ENCODE assay signal across 7 mouse cellular contexts in the genomic region with DNA sequence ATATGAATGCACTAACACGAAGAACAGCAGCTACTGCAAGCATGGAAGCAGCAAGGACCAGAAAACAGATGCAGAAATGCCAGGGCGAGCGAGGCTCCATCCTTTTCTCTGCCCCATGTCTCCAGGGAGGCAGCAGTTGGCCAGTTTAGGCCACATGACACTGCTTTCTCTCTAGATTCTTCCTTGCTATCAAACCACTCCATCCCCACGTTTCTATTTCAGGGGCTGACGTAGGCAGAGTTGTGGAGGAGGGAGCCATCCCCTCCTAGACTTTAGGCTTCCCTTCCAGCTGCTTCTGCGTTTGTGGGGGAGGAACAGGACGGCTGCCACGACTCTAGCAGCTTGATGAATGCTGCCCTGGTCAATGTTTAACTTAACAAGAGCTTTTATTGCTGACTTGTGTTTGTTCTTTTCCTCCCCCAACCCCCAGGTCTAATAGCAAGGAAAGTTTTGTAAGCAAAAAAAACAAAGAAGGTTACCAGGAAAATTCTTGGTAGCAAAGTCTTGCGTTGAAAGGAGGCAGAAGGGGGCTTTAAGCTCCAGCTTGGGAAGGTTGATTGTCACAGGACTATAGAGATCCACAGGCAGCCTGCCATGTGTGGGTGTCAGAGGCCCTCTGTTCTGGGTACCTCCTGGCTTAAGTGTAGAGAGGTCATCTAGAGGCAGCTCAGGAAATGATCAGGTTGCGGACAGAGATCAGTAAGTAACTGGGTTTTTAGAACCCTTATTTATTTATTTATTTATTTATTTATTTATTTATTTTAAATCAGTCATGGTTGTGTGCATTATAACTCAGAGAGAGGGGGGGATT.
DNase-seq lines count a peak whose midpoint lies in the region; ATAC-seq and TF ChIP-seq lines count a peak whose summit lies in the region.

No protein-coding gene starts in this region.

- no peak overlapping the region for H3K4me2 ChIP-seq in hindbrain, embryonic 14.5 days (replicated peaks)
- H3K4me2 ChIP-seq in lung, embryonic 14.5 days, result peak overlapping the region; percentile 43

- DNase-seq in embryo, embryonic 9.5 days (ENCODE audit: extremely low spot score), result peak; percentile 63
- peak; percentile 81 to 92 for DNase-seq in frontal cortex, postnatal 36 days (ENCODE audit: low spot score in 2 of 2)
- DNase-seq in hindbrain, embryonic 14.5 days (ENCODE audit: low spot score), result no peak
- peak; percentile 22 to 33 for DNase-seq in layer of hippocampus, postnatal 25 days (ENCODE audit: extremely low spot score in 1 of 2, low spot score in 1 of 2)
- peak; percentile 91 for DNase-seq in lung, embryonic 14.5 days
- peak; percentile 80 to 90 for DNase-seq in right cerebral cortex, postnatal 10 days (ENCODE audit: low spot score in 2 of 2)
- DNase-seq in cerebellum, postnatal 4 days (ENCODE audit: low spot score in 2 of 2), result no peak

- no peak overlapping the region for H3K4me3 ChIP-seq in hindbrain, embryonic 14.5 days (replicated peaks; ENCODE audit: low read length)
- H3K4me3 ChIP-seq in lung, embryonic 14.5 days (ENCODE audit: low read depth, low read length), result no peak overlapping the region

- WGBS in hindbrain, embryonic 14.5 days, result 25% methylated on average over 10 of the region's 10 CpGs
- 11% methylated on average over 10 of the region's 10 CpGs for WGBS in lung, embryonic 14.5 days

- H3K36me3 ChIP-seq in hindbrain, embryonic 14.5 days (replicated peaks; ENCODE audit: control insufficient read depth, insufficient read depth), result no peaks in the 10 kb centered on the region
- no peaks in the 10 kb centered on the region for H3K36me3 ChIP-seq in lung, embryonic 14.5 days (ENCODE audit: insufficient read depth)

- H3K27ac ChIP-seq in hindbrain, embryonic 14.5 days, result peak overlapping the region; percentile 51; the same call in 1 of the 2 replicates
- H3K27ac ChIP-seq in lung, embryonic 14.5 days (ENCODE audit: low read depth), result peak overlapping the region; percentile 75

- H3K27me3 ChIP-seq in hindbrain, embryonic 14.5 days (ENCODE audit: control insufficient read depth, insufficient read depth, low read length), result no peaks in the 10 kb centered on the region
- H3K27me3 ChIP-seq in lung, embryonic 14.5 days (ENCODE audit: insufficient read depth, low read length), result no peaks in the 10 kb centered on the region

- H3K9ac ChIP-seq in hindbrain, embryonic 14.5 days, result no peak overlapping the region
- no peak overlapping the region for H3K9ac ChIP-seq in lung, embryonic 14.5 days

- peaks cover 4% of the 10 kb centered on the region; the same call in 1 of the 2 replicates for H3K4me1 ChIP-seq in hindbrain, embryonic 14.5 days (replicated peaks; ENCODE audit: control insufficient read depth, insufficient read depth, low read length)
- H3K4me1 ChIP-seq in lung, embryonic 14.5 days (ENCODE audit: insufficient read depth), result peaks cover 12% of the 10 kb centered on the region; the same call in 1 of the 2 replicates

- no peak for ATAC-seq in hindbrain, embryonic 14.5 days (ENCODE audit: low FRiP score)
- ATAC-seq in lung, embryonic 14.5 days (ENCODE audit: insufficient read depth), result peak; percentile 90

- H3K9me3 ChIP-seq in hindbrain, embryonic 14.5 days (ENCODE audit: control insufficient read depth, low read length), result no peaks in the 10 kb centered on the region
- no peaks in the 10 kb centered on the region for H3K9me3 ChIP-seq in lung, embryonic 14.5 days (ENCODE audit: low read depth, low read length)

- no peak for TF ChIP-seq CTCF in lung, embryonic 14.5 days (IDR thresholded peaks at IDR 0.05; ENCODE audit: low read depth)

Comparison
In these comparisons a context has a peak if more than half of its experiments do, and no peak if none do; other contexts are left out.
1. DNase-seq: peak in embryo, embryonic 9.5 days (single experiment), frontal cortex, postnatal 36 days (2 of 2), layer of hippocampus, postnatal 25 days (2 of 2), lung, embryonic 14.5 days (single experiment) and right cerebral cortex, postnatal 10 days (2 of 2); none in hindbrain, embryonic 14.5 days (single experiment) and cerebellum, postnatal 4 days (0 of 2).